Mouse (Mus musculus): Measurements from ENCODE around the gene Tnfsf12. TPM values are rescaled to one million over a fixed set of nuclear protein-coding genes. Genes with fewer than 3 reads are reported as not detected.

Tnfsf12 gene
- polyA plus RNA-seq, 1 experiment = 3.3 TPM

- no peaks in the 10 kb centered on the region for H3K27me3 ChIP-seq (ENCODE audit: control insufficient read depth, insufficient read depth, low read length)
- H3K4me3 ChIP-seq (ENCODE audit: control insufficient read depth, low read depth, low read length) = no peak overlapping the region
- TF ChIP-seq CTCF (IDR thresholded peaks at IDR 0.05; ENCODE audit: control insufficient read depth, insufficient read depth, insufficient replicate concordance, low read depth, low read length) = no peak
- TF ChIP-seq POLR2A (IDR thresholded peaks at IDR 0.05; ENCODE audit: control insufficient read depth, low read depth, low read length) = no peak
- H3K4me1 ChIP-seq (ENCODE audit: control insufficient read depth, insufficient read depth, low read length) = peaks cover 7% of the 10 kb centered on the region
- H3K27ac ChIP-seq (ENCODE audit: control insufficient read depth, insufficient read depth, low read depth, low read length) = no peak overlapping the region
- no peaks in the 10 kb centered on the region for H3K36me3 ChIP-seq (ENCODE audit: control insufficient read depth, insufficient read depth, low read length)
Observed at GRCm38 (mm10) chr11:69692863-69693262, 2.8 kb downstream of the Tnfsf12 start.

GRCm38 (mm10) chr11:69692196-69692811, 3.3 kb downstream of the Tnfsf12 start:
- no peak overlapping the region for H3K27ac ChIP-seq (ENCODE audit: control insufficient read depth, insufficient read depth, low read depth, low read length)
- no peak overlapping the region for H3K4me3 ChIP-seq (ENCODE audit: control insufficient read depth, low read depth, low read length)
- TF ChIP-seq CTCF (IDR thresholded peaks at IDR 0.05; ENCODE audit: control insufficient read depth, insufficient read depth, insufficient replicate concordance, low read depth, low read length) (no peak), POLR2A (IDR thresholded peaks at IDR 0.05; ENCODE audit: control insufficient read depth, low read depth, low read length) (no peak)

GRCm38 (mm10) chr11:69689891-69690290, 5.8 kb downstream of the Tnfsf12 start:
- Histone ChIP-seq H3K27me3 (ENCODE audit: control insufficient read depth, insufficient read depth, low read length) (no peaks in the 10 kb centered on the region), H3K4me3 (ENCODE audit: control insufficient read depth, low read depth, low read length) (no peak overlapping the region), H3K4me1 (ENCODE audit: control insufficient read depth, insufficient read depth, low read length) (peaks cover 2% of the 10 kb centered on the region), H3K36me3 (ENCODE audit: control insufficient read depth, insufficient read depth, low read length) (no peaks in the 10 kb centered on the region), H3K27ac (ENCODE audit: control insufficient read depth, insufficient read depth, low read depth, low read length) (no peak overlapping the region)
- TF ChIP-seq CTCF (IDR thresholded peaks at IDR 0.05; ENCODE audit: control insufficient read depth, insufficient read depth, insufficient replicate concordance, low read depth, low read length) (no peak), POLR2A (IDR thresholded peaks at IDR 0.05; ENCODE audit: control insufficient read depth, low read depth, low read length) (no peak)

More at GRCm38 (mm10) chr11:69692196-69692811, 3.3 kb downstream of the Tnfsf12 start:
- Histone ChIP-seq H3K36me3 (ENCODE audit: control insufficient read depth, insufficient read depth, low read length) (no peaks in the 10 kb centered on the region), H3K4me1 (ENCODE audit: control insufficient read depth, insufficient read depth, low read length) (peaks cover 7% of the 10 kb centered on the region), H3K27me3 (ENCODE audit: control insufficient read depth, insufficient read depth, low read length) (no peaks in the 10 kb centered on the region)

DNA sequence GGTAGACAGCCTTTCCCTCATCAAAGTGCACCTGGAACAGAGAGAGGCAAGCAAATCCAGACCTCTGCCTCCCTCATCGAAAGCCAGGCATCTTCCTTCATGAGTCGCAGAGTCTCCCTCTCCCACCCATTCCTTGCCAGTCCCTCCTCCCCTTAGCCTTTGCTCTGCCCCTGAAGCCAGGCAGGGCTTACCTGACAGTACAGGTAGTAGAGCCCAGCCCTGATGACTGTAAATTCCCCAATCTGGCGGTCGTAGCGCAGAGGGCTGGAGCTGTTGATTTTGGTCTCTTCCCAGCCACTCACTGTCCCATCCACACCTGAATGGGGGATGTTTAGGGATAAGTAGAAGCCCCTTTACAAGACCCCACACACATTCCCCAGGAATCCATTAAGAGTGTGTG, 8.6 kb downstream of the Tnfsf12 start:
- Histone ChIP-seq H3K4me3 (ENCODE audit: control insufficient read depth, low read depth, low read length) (no peak overlapping the region), H3K27me3 (ENCODE audit: control insufficient read depth, insufficient read depth, low read length) (no peaks in the 10 kb centered on the region), H3K27ac (ENCODE audit: control insufficient read depth, insufficient read depth, low read depth, low read length) (no peak overlapping the region), H3K4me1 (ENCODE audit: control insufficient read depth, insufficient read depth, low read length) (peaks cover 9% of the 10 kb centered on the region), H3K36me3 (ENCODE audit: control insufficient read depth, insufficient read depth, low read length) (no peaks in the 10 kb centered on the region)
- no peak for TF ChIP-seq POLR2A (IDR thresholded peaks at IDR 0.05; ENCODE audit: control insufficient read depth, low read depth, low read length)
- no peak for TF ChIP-seq CTCF (IDR thresholded peaks at IDR 0.05; ENCODE audit: control insufficient read depth, insufficient read depth, insufficient replicate concordance, low read depth, low read length)

DNA sequence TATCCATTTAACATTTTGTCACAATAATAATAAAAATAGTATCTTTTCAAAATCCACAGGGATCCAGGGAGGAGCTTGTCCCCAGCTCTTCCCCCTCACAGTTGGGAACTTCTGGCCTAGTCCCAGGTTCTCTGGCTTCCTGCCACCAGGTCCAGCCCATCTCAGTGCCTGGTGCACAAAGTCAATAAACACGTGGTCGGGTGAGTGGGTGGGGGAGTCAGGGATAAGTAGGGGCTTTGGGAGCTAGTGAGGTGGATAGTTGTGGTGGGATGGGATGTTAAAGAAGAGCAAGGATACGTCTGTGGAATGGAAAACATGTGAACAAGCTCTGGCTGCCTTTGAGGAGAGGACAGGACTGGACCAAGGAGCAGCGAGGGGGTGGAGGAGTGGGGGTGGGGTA, 9.3 kb downstream of the Tnfsf12 start:
- Histone ChIP-seq H3K4me3 (ENCODE audit: control insufficient read depth, low read depth, low read length) (no peak overlapping the region), H3K27me3 (ENCODE audit: control insufficient read depth, insufficient read depth, low read length) (no peaks in the 10 kb centered on the region), H3K36me3 (ENCODE audit: control insufficient read depth, insufficient read depth, low read length) (no peaks in the 10 kb centered on the region), H3K4me1 (ENCODE audit: control insufficient read depth, insufficient read depth, low read length) (peaks cover 9% of the 10 kb centered on the region), H3K27ac (ENCODE audit: control insufficient read depth, insufficient read depth, low read depth, low read length) (peak overlapping the region; percentile 96; the same call in 1 of the 2 replicates)
- no peak for TF ChIP-seq CTCF (IDR thresholded peaks at IDR 0.05; ENCODE audit: control insufficient read depth, insufficient read depth, insufficient replicate concordance, low read depth, low read length)
- TF ChIP-seq POLR2A (IDR thresholded peaks at IDR 0.05; ENCODE audit: control insufficient read depth, low read depth, low read length) = no peak

GRCm38 (mm10) chr11:69685526-69686148, 10.0 kb downstream of the Tnfsf12 start, which contains the start of gene Tnfsf13:
Gene Tnfsf13 (minus strand): TSS chr11:69685784.
- peaks cover 9% of the 10 kb centered on the region for H3K4me1 ChIP-seq (ENCODE audit: control insufficient read depth, insufficient read depth, low read length)
- H3K27ac ChIP-seq (ENCODE audit: control insufficient read depth, insufficient read depth, low read depth, low read length) = peak within 1 kb of the TSS; percentile 96
- no peak within 1 kb of the TSS for H3K4me3 ChIP-seq (ENCODE audit: control insufficient read depth, low read depth, low read length)
- no peak for TF ChIP-seq CTCF (IDR thresholded peaks at IDR 0.05; ENCODE audit: control insufficient read depth, insufficient read depth, insufficient replicate concordance, low read depth, low read length)
- TF ChIP-seq POLR2A (IDR thresholded peaks at IDR 0.05; ENCODE audit: control insufficient read depth, low read depth, low read length) = peak; percentile 42; the same call in 1 of the 2 replicates
- H3K27me3 ChIP-seq (ENCODE audit: control insufficient read depth, insufficient read depth, low read length) = no peaks in the 10 kb centered on the region
- no peaks in the 10 kb centered on the region for H3K36me3 ChIP-seq (ENCODE audit: control insufficient read depth, insufficient read depth, low read length)

GRCm38 (mm10) chr11:69684936-69685335, 10.7 kb downstream of the Tnfsf12 start:
- H3K27me3 ChIP-seq (ENCODE audit: control insufficient read depth, insufficient read depth, low read length) = no peaks in the 10 kb centered on the region
- no peak overlapping the region for H3K4me3 ChIP-seq (ENCODE audit: control insufficient read depth, low read depth, low read length)
- TF ChIP-seq POLR2A (IDR thresholded peaks at IDR 0.05; ENCODE audit: control insufficient read depth, low read depth, low read length) (no peak), CTCF (IDR thresholded peaks at IDR 0.05; ENCODE audit: control insufficient read depth, insufficient read depth, insufficient replicate concordance, low read depth, low read length) (no peak)
- peak overlapping the region; percentile 75 for H3K27ac ChIP-seq (ENCODE audit: control insufficient read depth, insufficient read depth, low read depth, low read length)
- H3K36me3 ChIP-seq (ENCODE audit: control insufficient read depth, insufficient read depth, low read length) = no peaks in the 10 kb centered on the region
- H3K4me1 ChIP-seq (ENCODE audit: control insufficient read depth, insufficient read depth, low read length) = peaks cover 9% of the 10 kb centered on the region

All from testis, adult 2 months (tissue).